Mouse (Mus musculus): ENCODE measurements around the gene 2310061I04Rik. TPM values are rescaled to one million over a fixed set of nuclear protein-coding genes. Genes with fewer than 3 reads are reported as not detected.

The 2310061I04Rik gene
- polyA plus RNA-seq, 1 experiment = 6.9 TPM

- peaks cover 23% of the 10 kb centered on the region for H3K9me3 ChIP-seq (ENCODE audit: control insufficient read depth, low read length)
- peaks cover 49% of the 10 kb centered on the region for H3K4me1 ChIP-seq (ENCODE audit: control insufficient read depth)
- peaks cover 87% of the 10 kb centered on the region for H3K27me3 ChIP-seq (ENCODE audit: control insufficient read depth)
- peaks cover 16% of the 10 kb centered on the region for H3K36me3 ChIP-seq (ENCODE audit: control insufficient read depth)
- H3K4me3 ChIP-seq (replicated peaks) = peak overlapping the region; percentile 48
- TF ChIP-seq TAL1 (IDR thresholded peaks at IDR 0.05; ENCODE audit: low read length) (no peak), GATA1 (IDR thresholded peaks at IDR 0.05; ENCODE audit: low read length) (no peak)
Observed at GRCm38 (mm10) chr17:35868165-35868820, 28.9 kb downstream of the 2310061I04Rik start.

GRCm38 (mm10) chr17:35866911-35867890, 30.0 kb downstream of the 2310061I04Rik start:
- no peak for TF ChIP-seq TAL1 (IDR thresholded peaks at IDR 0.05; ENCODE audit: low read length)
- TF ChIP-seq GATA1 (IDR thresholded peaks at IDR 0.05; ENCODE audit: low read length) = no peak
- Histone ChIP-seq H3K36me3 (ENCODE audit: control insufficient read depth) (peaks cover 18% of the 10 kb centered on the region), H3K9me3 (ENCODE audit: control insufficient read depth, low read length) (peaks cover 23% of the 10 kb centered on the region), H3K27me3 (ENCODE audit: control insufficient read depth) (peaks cover 85% of the 10 kb centered on the region), H3K4me1 (ENCODE audit: control insufficient read depth) (peaks cover 55% of the 10 kb centered on the region), H3K4me3 (replicated peaks) (peak overlapping the region; percentile 53)

DNA sequence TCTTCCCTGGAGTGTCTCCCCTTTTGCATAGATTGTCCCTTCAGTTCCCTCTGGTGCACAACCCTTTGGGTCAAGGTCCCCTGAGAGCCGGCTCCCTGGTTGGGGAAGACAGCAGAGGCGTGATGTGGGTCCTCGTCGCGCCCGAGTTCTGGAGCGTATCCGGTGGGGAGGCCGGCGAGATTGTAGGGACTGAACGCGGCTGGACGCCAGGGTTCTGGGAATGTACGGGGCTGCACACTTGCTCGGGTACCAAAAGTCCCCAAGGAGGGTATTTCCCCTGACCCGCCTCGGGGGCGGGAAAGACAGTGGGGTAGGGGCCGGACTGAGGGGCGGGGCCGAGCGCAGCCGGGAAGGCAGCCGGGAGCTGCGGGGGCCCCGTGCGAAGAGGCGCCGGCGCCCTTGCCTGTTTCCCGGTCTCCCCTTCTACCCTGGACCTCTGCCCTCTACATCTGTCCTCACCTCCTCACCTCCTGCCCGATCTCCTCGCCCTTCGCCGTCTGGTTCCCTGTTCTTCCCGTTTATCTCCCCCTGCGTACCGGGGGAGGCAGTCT, 30.9 kb downstream of the 2310061I04Rik start:
- H3K9me3 ChIP-seq (ENCODE audit: control insufficient read depth, low read length) = peaks cover 21% of the 10 kb centered on the region
- peaks cover 82% of the 10 kb centered on the region for H3K27me3 ChIP-seq (ENCODE audit: control insufficient read depth)
- peaks cover 60% of the 10 kb centered on the region for H3K4me1 ChIP-seq (ENCODE audit: control insufficient read depth)
- TF ChIP-seq TAL1 (IDR thresholded peaks at IDR 0.05; ENCODE audit: low read length) (no peak), GATA1 (IDR thresholded peaks at IDR 0.05; ENCODE audit: low read length) (no peak)
- peak overlapping the region; percentile 53 for H3K4me3 ChIP-seq (replicated peaks)
- H3K36me3 ChIP-seq (ENCODE audit: control insufficient read depth) = peaks cover 18% of the 10 kb centered on the region

DNA sequence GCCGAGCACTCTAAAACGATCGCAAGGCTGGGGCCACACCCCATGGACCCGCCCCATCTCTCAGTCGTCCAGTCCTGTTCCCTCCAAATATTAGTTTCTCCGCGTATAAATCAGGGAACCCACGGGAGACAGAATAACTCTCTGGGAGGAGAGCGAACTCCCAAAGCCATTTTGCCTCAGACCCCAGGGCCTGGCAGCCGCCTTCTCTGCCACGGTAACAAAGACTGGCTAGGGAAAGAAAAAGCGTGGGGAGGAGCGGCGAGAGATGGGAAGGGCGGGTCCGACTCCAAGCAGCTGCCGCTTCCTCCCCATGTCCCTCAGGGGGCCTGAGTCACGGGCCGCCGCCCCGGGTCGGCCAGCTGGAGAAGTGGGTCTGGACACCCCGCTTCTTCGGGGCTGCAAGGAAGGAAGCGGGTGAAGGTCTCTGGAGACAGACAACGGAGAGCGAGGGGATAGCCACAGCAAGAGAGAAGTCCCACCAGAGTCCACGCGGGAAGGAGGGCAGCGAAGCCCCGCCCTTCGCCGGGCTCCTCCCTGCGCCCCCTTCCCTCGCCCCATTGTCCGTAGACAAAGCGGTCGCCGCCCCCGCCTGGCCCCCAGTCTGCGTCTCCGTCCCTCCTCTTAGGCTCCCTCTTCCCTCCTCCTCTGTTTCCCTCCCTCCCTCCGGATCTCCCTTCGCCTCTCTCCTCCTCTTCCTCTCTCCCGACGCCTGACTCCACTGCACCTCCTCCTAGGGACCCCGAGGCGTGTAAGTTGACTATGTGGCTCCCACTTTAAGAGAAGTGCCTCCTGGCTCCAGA, 31.6 kb downstream of the 2310061I04Rik start, which contains the start of gene Ppp1r18:
Ppp1r18 (plus strand) TSS at position 113 of the 800 bp plus-strand sequence.
- TF ChIP-seq TAL1 (IDR thresholded peaks at IDR 0.05; ENCODE audit: low read length) (no peak), GATA1 (IDR thresholded peaks at IDR 0.05; ENCODE audit: low read length) (no peak)
- Histone ChIP-seq H3K4me1 (ENCODE audit: control insufficient read depth) (peaks cover 67% of the 10 kb centered on the region), H3K27me3 (ENCODE audit: control insufficient read depth) (peaks cover 76% of the 10 kb centered on the region)

DNA sequence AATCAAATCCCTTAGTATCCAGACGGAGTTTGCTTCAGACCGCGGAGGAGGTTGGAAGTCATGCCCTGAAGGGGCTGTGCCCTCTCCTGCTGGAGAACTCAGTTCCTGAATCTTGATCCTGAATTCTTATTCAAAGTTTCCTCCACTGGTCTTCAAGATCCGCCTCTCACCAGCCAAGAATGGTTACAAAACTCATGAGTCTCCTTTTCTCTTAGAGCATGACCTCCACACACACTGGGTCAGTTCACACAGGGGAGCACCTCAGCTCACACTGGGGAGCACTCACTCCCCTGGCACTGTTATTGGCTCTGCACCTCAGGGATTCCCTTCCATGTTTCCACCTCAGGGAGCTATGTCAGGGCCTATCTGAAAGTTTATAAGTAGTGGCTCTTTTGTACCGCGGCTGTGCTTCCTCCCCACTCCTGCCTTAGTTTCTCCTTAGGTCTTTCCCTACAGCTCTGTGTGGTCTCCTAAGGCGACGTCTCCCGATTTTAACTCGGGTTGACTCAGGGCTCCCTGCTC, 32.3 kb downstream of the 2310061I04Rik start:
- H3K4me1 ChIP-seq (ENCODE audit: control insufficient read depth) = peaks cover 72% of the 10 kb centered on the region
- H3K36me3 ChIP-seq (ENCODE audit: control insufficient read depth) = peaks cover 19% of the 10 kb centered on the region
- no peak for TF ChIP-seq GATA1 (IDR thresholded peaks at IDR 0.05; ENCODE audit: low read length)
- no peak for TF ChIP-seq TAL1 (IDR thresholded peaks at IDR 0.05; ENCODE audit: low read length)
- H3K9me3 ChIP-seq (ENCODE audit: control insufficient read depth, low read length) = peaks cover 16% of the 10 kb centered on the region; the same call in 1 of the 2 replicates
- peaks cover 68% of the 10 kb centered on the region for H3K27me3 ChIP-seq (ENCODE audit: control insufficient read depth)
- H3K4me3 ChIP-seq (replicated peaks) = no peak overlapping the region

More for the DNA sequence above, 31.6 kb downstream of the 2310061I04Rik start, which contains the start of gene Ppp1r18:
- peak within 1 kb of the TSS; percentile 53 for H3K4me3 ChIP-seq (replicated peaks)
- H3K36me3 ChIP-seq (ENCODE audit: control insufficient read depth) = peaks cover 18% of the 10 kb centered on the region
- peaks cover 16% of the 10 kb centered on the region; the same call in 1 of the 2 replicates for H3K9me3 ChIP-seq (ENCODE audit: control insufficient read depth, low read length)

GRCm38 (mm10) chr17:35861198-35861857, 35.9 kb downstream of the 2310061I04Rik start, which contains the start of gene Nrm:
Gene Nrm, plus strand, starts transcription at chr17:35861318.
- Histone ChIP-seq H3K9me3 (ENCODE audit: control insufficient read depth, low read length) (peaks cover 9% of the 10 kb centered on the region; the same call in 1 of the 2 replicates), H3K4me3 (replicated peaks) (peak within 1 kb of the TSS; percentile 88), H3K27me3 (ENCODE audit: control insufficient read depth) (peaks cover 32% of the 10 kb centered on the region), H3K36me3 (ENCODE audit: control insufficient read depth) (peaks cover 52% of the 10 kb centered on the region), H3K4me1 (ENCODE audit: control insufficient read depth) (peaks cover 57% of the 10 kb centered on the region)
- TF ChIP-seq TAL1 (IDR thresholded peaks at IDR 0.05; ENCODE audit: low read length) = no peak
- TF ChIP-seq GATA1 (IDR thresholded peaks at IDR 0.05; ENCODE audit: low read length) = no peak

GRCm38 (mm10) chr17:35860831-35861197, 36.4 kb downstream of the 2310061I04Rik start:
- no peak for TF ChIP-seq GATA1 (IDR thresholded peaks at IDR 0.05; ENCODE audit: low read length)
- no peak for TF ChIP-seq TAL1 (IDR thresholded peaks at IDR 0.05; ENCODE audit: low read length)
- Histone ChIP-seq H3K4me1 (ENCODE audit: control insufficient read depth) (peaks cover 52% of the 10 kb centered on the region), H3K36me3 (ENCODE audit: control insufficient read depth) (peaks cover 57% of the 10 kb centered on the region)

More at GRCm38 (mm10) chr17:35860831-35861197, 36.4 kb downstream of the 2310061I04Rik start:
- peak overlapping the region; percentile 88 for H3K4me3 ChIP-seq (replicated peaks)
- H3K9me3 ChIP-seq (ENCODE audit: control insufficient read depth, low read length) = peaks cover 4% of the 10 kb centered on the region; the same call in 1 of the 2 replicates
- peaks cover 27% of the 10 kb centered on the region for H3K27me3 ChIP-seq (ENCODE audit: control insufficient read depth)
